Comparison of ENCODE assay signal across 8 mouse cellular contexts in the genomic region with DNA sequence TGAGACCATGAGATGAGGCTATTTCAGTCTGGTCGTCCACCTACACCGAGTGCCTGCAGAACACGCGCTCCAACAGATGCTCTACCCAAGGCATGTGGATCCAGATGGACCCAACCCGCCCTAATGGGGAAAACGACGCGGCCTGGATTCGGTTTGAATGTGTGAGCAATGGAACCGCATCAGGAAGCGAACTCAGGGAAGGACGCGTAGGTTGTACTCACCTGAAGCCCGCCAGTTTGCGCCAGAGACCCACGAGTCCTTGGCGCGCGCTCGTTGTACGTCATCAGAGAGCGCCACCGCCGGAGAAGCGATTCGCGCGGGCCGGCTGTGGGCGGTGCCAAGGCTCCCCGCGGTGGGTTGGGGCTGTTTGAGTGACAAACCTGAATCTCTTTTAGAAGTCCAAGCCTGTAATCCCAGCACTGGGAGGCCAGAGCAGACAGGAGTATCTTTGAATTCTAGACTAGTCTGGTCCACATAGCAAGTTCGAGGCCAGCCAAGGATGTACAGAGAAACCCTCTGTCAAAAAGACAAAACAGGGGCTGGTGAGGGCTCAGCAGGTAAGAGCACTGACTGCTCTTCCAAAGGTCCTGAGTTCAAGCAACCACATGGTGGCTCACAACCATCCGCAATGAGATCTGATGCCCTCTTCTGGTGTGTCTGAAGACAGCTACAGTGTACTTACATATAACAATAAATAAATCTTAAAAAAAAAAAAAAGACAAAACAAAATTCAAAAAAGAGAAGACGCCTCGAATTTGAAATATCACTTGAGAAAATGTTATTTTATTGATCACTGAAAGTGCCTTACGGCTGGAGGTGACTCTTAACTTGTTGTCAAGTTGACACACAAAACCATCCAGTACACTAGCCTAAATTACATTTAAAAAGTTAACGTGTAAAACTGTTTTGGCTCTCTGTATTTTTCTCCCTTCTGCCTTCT. TPM values are rescaled to one million over a fixed set of nuclear protein-coding genes. Genes with fewer than 3 reads are reported as not detected.
A peak's percentile ranks its signal among the peaks of the same experiment; 100 is the strongest.
DNase-seq lines count a peak whose midpoint lies in the region; ATAC-seq and TF ChIP-seq lines count a peak whose summit lies in the region.

A gene (minus strand): TSS at position 279 of the 940 bp plus-strand sequence.

- H3K4me2 ChIP-seq in lung, postnatal 0 days (replicated peaks; ENCODE audit: low read depth, low read length): peak within 1 kb of the TSS; percentile 65

- H3K27me3 ChIP-seq in hindbrain, embryonic 10.5 days (ENCODE audit: insufficient read depth, poor library complexity, severe bottlenecking): no peaks in the 10 kb centered on the region
- no peaks in the 10 kb centered on the region for H3K27me3 ChIP-seq in lung, postnatal 0 days (replicated peaks; ENCODE audit: insufficient read depth, low read length)

- peak within 1 kb of the TSS; percentile 79 for H3K4me3 ChIP-seq in hindbrain, embryonic 10.5 days
- peak within 1 kb of the TSS; percentile 50 for H3K4me3 ChIP-seq in lung, postnatal 0 days (ENCODE audit: low read depth, low read length)

- peaks cover 20% of the 10 kb centered on the region for H3K36me3 ChIP-seq in hindbrain, embryonic 10.5 days
- no peaks in the 10 kb centered on the region for H3K36me3 ChIP-seq in lung, postnatal 0 days (ENCODE audit: insufficient read depth, low read length)

- TF ChIP-seq CTCF in lung, postnatal 0 days (IDR thresholded peaks at IDR 0.05): no peak

- H3K9me3 ChIP-seq in hindbrain, embryonic 10.5 days: no peaks in the 10 kb centered on the region
- H3K9me3 ChIP-seq in lung, postnatal 0 days (ENCODE audit: low read length): no peaks in the 10 kb centered on the region

- DNase-seq in MEL-GATA-1-ER (ENCODE audit: extremely low read depth, low read depth): peak; percentile 97
- peak; percentile 91 for DNase-seq in cerebellum, adult 8-10 months
- DNase-seq in hindbrain, embryonic 10.5 days (ENCODE audit: low spot score): peak; percentile 95
- peak; percentile 88 for DNase-seq in layer of hippocampus, adult 9-11 months
- peak; percentile 91 for DNase-seq in lung, postnatal 0 days (ENCODE audit: low spot score)
- peak; percentile 93 for DNase-seq in ovary, postnatal 14 days (ENCODE audit: low spot score)
- peak; percentile 95 for DNase-seq in thymus, postnatal 14 days

- peak; percentile 64 for ATAC-seq in frontal cortex, adult (ENCODE audit: low TSS enrichment)
- ATAC-seq in lung, postnatal 0 days: peak; percentile 82

- H3K9ac ChIP-seq in lung, postnatal 0 days (replicated peaks; ENCODE audit: low read depth): peak within 1 kb of the TSS; percentile 24; the same call in 1 of the 2 replicates

- WGBS in hindbrain, embryonic 10.5 days: 9% methylated on average over 38 of the region's 38 CpGs
- WGBS in lung, postnatal 0 days: 9% methylated on average over 38 of the region's 38 CpGs

- H3K4me1 ChIP-seq in hindbrain, embryonic 10.5 days (replicated peaks): peaks cover 25% of the 10 kb centered on the region
- H3K4me1 ChIP-seq in lung, postnatal 0 days (ENCODE audit: insufficient read depth, low read depth, low read length): no peaks in the 10 kb centered on the region

- no peak for TF ChIP-seq EP300 in lung, postnatal 0 days (IDR thresholded peaks at IDR 0.05)

- peak within 1 kb of the TSS; percentile 91 for H3K27ac ChIP-seq in hindbrain, embryonic 10.5 days
- H3K27ac ChIP-seq in lung, postnatal 0 days (ENCODE audit: low read length): 0 out of 2 replicates have a peak within 1 kb of the TSS, but pooled peaks have one; percentile 14

RNA-seq across cellular contexts. Expression of the gene that starts here (rescaled TPM):
- polyA plus RNA-seq in hindbrain, embryonic 10.5 days (2016; fragmentation: Nextera tagmentation; extraction: Ambion mirVana): 40.6 and 57.3 TPM in 2 replicates
- polyA plus RNA-seq in lung, postnatal 0 days (2015; fragmentation: Nextera tagmentation; extraction: Ambion mirVana): 7.0 and 9.0 TPM in 2 replicates

Comparison
In these comparisons a context has a peak if more than half of its experiments do, and no peak if none do; other contexts are left out.
1. Peak in every context shown above with its lines: DNase-seq, ATAC-seq, H3K4me3 ChIP-seq and H3K27ac ChIP-seq.